Mouse (Mus musculus): ENCODE data around the gene Olfr578. TPM values are rescaled to one million over a fixed set of nuclear protein-coding genes. Genes with fewer than 3 reads are reported as not detected.

Olfr578 gene
- polyA plus RNA-seq, 1 experiment from 2014 or later: not detected

Other genes starting within 250 kb of the Olfr578 start
- gene Olfr560, start 230.0 kb downstream of the Olfr578 start, polyA plus RNA-seq (2016; fragmentation: Nextera tagmentation; extraction: Ambion mirVana): not detected in 2 replicates
- not detected in 2 replicates for gene Olfr78, start 229.9 kb downstream of the Olfr578 start, polyA plus RNA-seq (2016; fragmentation: Nextera tagmentation; extraction: Ambion mirVana)
- not detected in 2 replicates for gene Olfr561, start 218.1 kb downstream of the Olfr578 start, polyA plus RNA-seq (2016; fragmentation: Nextera tagmentation; extraction: Ambion mirVana)
- gene Olfr564, start 185.8 kb downstream of the Olfr578 start, polyA plus RNA-seq (2016; fragmentation: Nextera tagmentation; extraction: Ambion mirVana): not detected in 2 replicates
- not detected in 2 replicates for gene Olfr566, start 130.6 kb downstream of the Olfr578 start, polyA plus RNA-seq (2016; fragmentation: Nextera tagmentation; extraction: Ambion mirVana)
- not detected in 2 replicates for gene Olfr568, start 112.2 kb downstream of the Olfr578 start, polyA plus RNA-seq (2016; fragmentation: Nextera tagmentation; extraction: Ambion mirVana)
- not detected in 2 replicates for gene Olfr569, start 98.4 kb downstream of the Olfr578 start, polyA plus RNA-seq (2016; fragmentation: Nextera tagmentation; extraction: Ambion mirVana)
- gene Olfr570, start 94.7 kb downstream of the Olfr578 start, polyA plus RNA-seq (2016; fragmentation: Nextera tagmentation; extraction: Ambion mirVana): not detected in 2 replicates
- not detected in 2 replicates for gene Olfr571, start 71.8 kb downstream of the Olfr578 start, polyA plus RNA-seq (2016; fragmentation: Nextera tagmentation; extraction: Ambion mirVana)
- not detected in 2 replicates for gene Olfr572, start 64.9 kb downstream of the Olfr578 start, polyA plus RNA-seq (2016; fragmentation: Nextera tagmentation; extraction: Ambion mirVana)
- gene Olfr573-ps1, start 46.7 kb downstream of the Olfr578 start, polyA plus RNA-seq (2016; fragmentation: Nextera tagmentation; extraction: Ambion mirVana): not detected in 2 replicates
- gene Olfr574, start 40.9 kb downstream of the Olfr578 start, polyA plus RNA-seq (2016; fragmentation: Nextera tagmentation; extraction: Ambion mirVana): not detected in 2 replicates
- gene Olfr575, start 30.5 kb downstream of the Olfr578 start, polyA plus RNA-seq (2016; fragmentation: Nextera tagmentation; extraction: Ambion mirVana): not detected in 2 replicates
- not detected in 2 replicates for gene Olfr576, start 26.7 kb downstream of the Olfr578 start, polyA plus RNA-seq (2016; fragmentation: Nextera tagmentation; extraction: Ambion mirVana)
- gene Olfr577, start 13.4 kb downstream of the Olfr578 start, polyA plus RNA-seq (2016; fragmentation: Nextera tagmentation; extraction: Ambion mirVana): not detected in 2 replicates
- gene Olfr582, start 48.7 kb upstream of the Olfr578 start, polyA plus RNA-seq (2016; fragmentation: Nextera tagmentation; extraction: Ambion mirVana): not detected in 2 replicates
- not detected in 2 replicates for gene Olfr583, start 62.0 kb upstream of the Olfr578 start, polyA plus RNA-seq (2016; fragmentation: Nextera tagmentation; extraction: Ambion mirVana)
- not detected in 2 replicates for gene Olfr584, start 92.6 kb upstream of the Olfr578 start, polyA plus RNA-seq (2016; fragmentation: Nextera tagmentation; extraction: Ambion mirVana)
- gene Olfr585, start 108.4 kb upstream of the Olfr578 start, polyA plus RNA-seq (2016; fragmentation: Nextera tagmentation; extraction: Ambion mirVana): not detected in 2 replicates
- gene Olfr586, start 136.3 kb upstream of the Olfr578 start, polyA plus RNA-seq (2016; fragmentation: Nextera tagmentation; extraction: Ambion mirVana): not detected in 2 replicates
- not detected in 2 replicates for gene Olfr588-ps1, start 151.6 kb upstream of the Olfr578 start, polyA plus RNA-seq (2016; fragmentation: Nextera tagmentation; extraction: Ambion mirVana)
- gene Olfr589, start 167.0 kb upstream of the Olfr578 start, polyA plus RNA-seq (2016; fragmentation: Nextera tagmentation; extraction: Ambion mirVana): not detected in 2 replicates
- not detected in 2 replicates for gene Olfr591, start 189.0 kb upstream of the Olfr578 start, polyA plus RNA-seq (2016; fragmentation: Nextera tagmentation; extraction: Ambion mirVana)
- gene Olfr592, start 195.5 kb upstream of the Olfr578 start, polyA plus RNA-seq (2016; fragmentation: Nextera tagmentation; extraction: Ambion mirVana): not detected in 2 replicates
- not detected in 2 replicates for gene Olfr593, start 222.5 kb upstream of the Olfr578 start, polyA plus RNA-seq (2016; fragmentation: Nextera tagmentation; extraction: Ambion mirVana)
- not detected in 2 replicates for gene Olfr594, start 227.7 kb upstream of the Olfr578 start, polyA plus RNA-seq (2016; fragmentation: Nextera tagmentation; extraction: Ambion mirVana)